21 mouse cellular contexts compared by ENCODE assay signal in the genomic region with DNA sequence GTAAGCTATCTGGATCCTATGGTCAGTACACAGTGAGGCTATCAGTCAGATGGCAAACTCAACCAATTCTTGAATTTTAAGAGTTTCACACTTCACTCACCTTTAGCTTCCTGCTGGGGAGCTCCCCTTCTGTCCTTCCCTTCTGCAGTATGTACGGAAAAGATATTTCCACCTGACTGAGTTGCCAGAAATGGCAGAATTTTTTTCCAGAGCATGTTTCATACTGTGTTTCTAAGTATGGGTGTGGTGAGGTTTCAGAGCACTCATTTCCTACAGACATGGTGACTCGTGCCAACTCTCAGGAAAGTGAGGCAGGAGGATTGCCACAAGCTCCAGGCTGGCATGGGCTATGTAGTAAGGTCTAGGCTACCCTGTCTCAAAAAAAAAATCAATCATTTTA.
DNase-seq lines count a peak whose midpoint lies in the region; ATAC-seq lines count a peak whose summit lies in the region.
"Had no signal": no experiment of that assay in that cellular context is flagged by ENCODE, and none has a peak within 500 bp of the region (broad histone marks: within the 10 kb centered on the region; RNA-seq: fewer than 3 reads in every experiment).

No protein-coding gene starts in this region.

- H3K9me3 ChIP-seq in midbrain, embryonic 14.5 days (ENCODE audit: control insufficient read depth, low read length): no peaks in the 10 kb centered on the region
- H3K9me3 ChIP-seq: embryonic facial prominence, embryonic 13.5 days; embryonic facial prominence, embryonic 15.5 days; forebrain, embryonic 10.5 days; forebrain, embryonic 12.5 days had no signal

- H3K27me3 ChIP-seq in midbrain, embryonic 14.5 days (ENCODE audit: control insufficient read depth, insufficient read depth, low read length): no peaks in the 10 kb centered on the region
- H3K27me3 ChIP-seq: embryonic facial prominence, embryonic 13.5 days; embryonic facial prominence, embryonic 15.5 days; forebrain, embryonic 12.5 days had no signal

- peak; percentile 42 to 63 for DNase-seq in cerebellum, postnatal 10 days
- no peak for DNase-seq in cerebellum, adult 18-20 months
- peak; percentile 7 to 24 for DNase-seq in cerebellum, postnatal 25 days
- DNase-seq in cerebellum, adult 11-12 months: no peak
- no peak for DNase-seq in midbrain, embryonic 14.5 days
- DNase-seq: adrenal gland, adult 8-10 months; adrenal gland, postnatal 14 days; adrenal gland, postnatal 36 days; B cell, adult 2 months; cerebellum, adult 11 months; cerebellum, adult 9-10 months; embryo, embryonic 11 days had no signal

- no peak for ATAC-seq in midbrain, embryonic 14.5 days (ENCODE audit: low FRiP score, low TSS enrichment)
- ATAC-seq: activated CD4-positive, CD25-positive, alpha-beta regulatory T cell, adult 4 months; CD4-positive, CD25-positive, alpha-beta regulatory T cell, adult 4 months; forebrain, embryonic 14.5 days; forebrain, embryonic 16.5 days had no signal

- H3K4me3 ChIP-seq in midbrain, embryonic 14.5 days (replicated peaks; ENCODE audit: low read depth, low read length): no peak overlapping the region
- H3K4me3 ChIP-seq: embryonic facial prominence, embryonic 13.5 days; embryonic facial prominence, embryonic 15.5 days; erythroblast, embryonic 14.5 days; forebrain, embryonic 10.5 days; forebrain, embryonic 12.5 days had no signal

- H3K4me2 ChIP-seq in midbrain, embryonic 14.5 days (ENCODE audit: low read length): no peak overlapping the region
- H3K4me2 ChIP-seq: embryonic facial prominence, embryonic 13.5 days; embryonic facial prominence, embryonic 15.5 days; forebrain, embryonic 12.5 days had no signal

- H3K9ac ChIP-seq in midbrain, embryonic 14.5 days (replicated peaks; ENCODE audit: low read length): no peak overlapping the region
- H3K9ac ChIP-seq: embryonic facial prominence, embryonic 13.5 days; embryonic facial prominence, embryonic 15.5 days; forebrain, embryonic 12.5 days had no signal

- no peak overlapping the region for H3K27ac ChIP-seq in midbrain, embryonic 14.5 days (replicated peaks; ENCODE audit: low read depth, low read length)
- H3K27ac ChIP-seq: embryonic facial prominence, embryonic 13.5 days; embryonic facial prominence, embryonic 15.5 days; forebrain, embryonic 10.5 days; forebrain, embryonic 12.5 days had no signal

- no peaks in the 10 kb centered on the region for H3K4me1 ChIP-seq in midbrain, embryonic 14.5 days (ENCODE audit: control insufficient read depth, insufficient read depth, low read length)
- H3K4me1 ChIP-seq: embryonic facial prominence, embryonic 13.5 days; embryonic facial prominence, embryonic 15.5 days; forebrain, embryonic 10.5 days; forebrain, embryonic 12.5 days had no signal

- whole genome bisulfite sequencing in midbrain, embryonic 14.5 days: 92% methylated on average over 2 of the region's 2 CpGs

- no peaks in the 10 kb centered on the region for H3K36me3 ChIP-seq in midbrain, embryonic 14.5 days (ENCODE audit: control insufficient read depth, insufficient read depth, low read length)
- H3K36me3 ChIP-seq: embryonic facial prominence, embryonic 13.5 days; embryonic facial prominence, embryonic 15.5 days; forebrain, embryonic 10.5 days; forebrain, embryonic 12.5 days had no signal

Comparison
In these comparisons a context has a peak if more than half of its experiments do, and no peak if none do; other contexts are left out.
1. DNase-seq: peak in cerebellum, postnatal 10 days (2 of 2) and cerebellum, postnatal 25 days (2 of 2); none in cerebellum, adult 18-20 months (0 of 2), cerebellum, adult 11-12 months (single experiment) and midbrain, embryonic 14.5 days (single experiment).